Comparison of ENCODE assay signal across 13 mouse cellular contexts in genomic region chr16:90352691-90353090, GRCm38 (mm10). TPM values are rescaled to one million over a fixed set of nuclear protein-coding genes. Genes with fewer than 3 reads are reported as not detected.
A peak's percentile ranks its signal among the peaks of the same experiment; 100 is the strongest.
DNase-seq lines count a peak whose midpoint lies in the region; ATAC-seq and TF ChIP-seq lines count a peak whose summit lies in the region.
"Had no signal": no experiment of that assay in that cellular context is flagged by ENCODE, and none has a peak within 500 bp of the region (broad histone marks: within the 10 kb centered on the region; RNA-seq: fewer than 3 reads in every experiment).

No protein-coding gene starts in this region.

- DNase-seq in left cerebral cortex, adult 2 months (ENCODE audit: extremely low spot score in 1 of 2, low spot score in 2 of 2): no peak
- DNase-seq in left cerebral cortex, postnatal 4 days: no peak
- peak; percentile 30 to 47 for DNase-seq in layer of hippocampus, postnatal 10 days (ENCODE audit: low spot score in 2 of 2)
- DNase-seq in lung, postnatal 4 days: peak; percentile 34 to 79
- no peak for DNase-seq in heart, postnatal 10 days
- DNase-seq in gastrocnemius, postnatal 14 days: no peak
- DNase-seq: cerebellum, adult 11-12 months; heart, postnatal 14 days had no signal

- H3K4me2 ChIP-seq in forebrain, embryonic 15.5 days (replicated peaks): peak overlapping the region; percentile 15; the same call in 1 of the 2 replicates
- H3K4me2 ChIP-seq: intestine, embryonic 15.5 days; limb, embryonic 13.5 days; midbrain, embryonic 12.5 days had no signal

- H3K4me3 ChIP-seq in left cerebral cortex, adult 2 months: no peak overlapping the region
- H3K4me3 ChIP-seq in forebrain, embryonic 15.5 days: no peak overlapping the region
- H3K4me3 ChIP-seq: intestine, embryonic 15.5 days; limb, embryonic 13.5 days; midbrain, embryonic 12.5 days had no signal

- H3K9ac ChIP-seq in forebrain, embryonic 15.5 days (replicated peaks): no peak overlapping the region
- H3K9ac ChIP-seq: intestine, embryonic 15.5 days; limb, embryonic 13.5 days; midbrain, embryonic 12.5 days had no signal

- H3K27ac ChIP-seq in left cerebral cortex, adult 2 months: 0 out of 2 replicates have a peak overlapping the region, but pooled peaks have one; percentile 44
- H3K27ac ChIP-seq in forebrain, embryonic 15.5 days (replicated peaks): peak overlapping the region; percentile 87
- H3K27ac ChIP-seq: intestine, embryonic 15.5 days; limb, embryonic 13.5 days; midbrain, embryonic 12.5 days had no signal

- TF ChIP-seq CTCF in left cerebral cortex, adult 2 months (IDR thresholded peaks at IDR 0.05): no peak

- H3K4me1 ChIP-seq in forebrain, embryonic 15.5 days: peaks cover 22% of the 10 kb centered on the region
- H3K4me1 ChIP-seq: intestine, embryonic 15.5 days had no signal

- 27% methylated on average over 6 of the region's 6 CpGs for WGBS in forebrain, embryonic 15.5 days

- no peaks in the 10 kb centered on the region for H3K36me3 ChIP-seq in forebrain, embryonic 15.5 days
- H3K36me3 ChIP-seq: intestine, embryonic 15.5 days; limb, embryonic 13.5 days; midbrain, embryonic 12.5 days had no signal

- peak; percentile 86 for ATAC-seq in forebrain, embryonic 15.5 days (replicated peaks)
- ATAC-seq: intestine, embryonic 15.5 days had no signal

- intact Hi-C loops in left cerebral cortex, adult 2 months (cut with DNase I): loop anchor here (2.0 kb wide), 1 partner anchor 24 kb away; no protein-coding TSS in a partner anchor
- intact Hi-C loops in left cerebral cortex, postnatal 4 days (cut with DNase I): no loop called here
- intact Hi-C loops in heart, postnatal 10 days (cut with DNase I): no loop called here
- intact Hi-C loops in gastrocnemius, postnatal 14 days (cut with DNase I; ENCODE audit: low total_unique reads): no loop called here

- H3K27me3 ChIP-seq in forebrain, embryonic 15.5 days: no peaks in the 10 kb centered on the region
- H3K27me3 ChIP-seq: intestine, embryonic 15.5 days; limb, embryonic 13.5 days; midbrain, embryonic 12.5 days had no signal

- no peaks in the 10 kb centered on the region for H3K9me3 ChIP-seq in forebrain, embryonic 15.5 days
- H3K9me3 ChIP-seq: intestine, embryonic 15.5 days; limb, embryonic 13.5 days; midbrain, embryonic 12.5 days had no signal

RNA-seq across cellular contexts. Expression of gene Hunk, which starts 33.1 kb away (rescaled TPM):
- total RNA-seq in left cerebral cortex, adult 2 months (2021): 10 to 100 TPM; 14.1 to 27.2 TPM
- 10 to 100 TPM; 12.6 to 15.2 TPM for total RNA-seq in left cerebral cortex, postnatal 4 days (2021)
- 11.8 and 13.6 TPM in 2 replicates for polyA plus RNA-seq in forebrain, embryonic 15.5 days (2015; fragmentation: Nextera tagmentation; extraction: Ambion mirVana)
- 10 to 100 TPM; 28.9 to 32.6 TPM for total RNA-seq in layer of hippocampus, postnatal 10 days (2021)
- 1 to 10 TPM; 3.0 to 4.1 TPM for total RNA-seq in heart, postnatal 10 days (2021)
- total RNA-seq in gastrocnemius, postnatal 14 days (2021): 1 to 10 TPM; 3.1 to 3.7 TPM
- total RNA-seq: MEL had no signal

Comparison
In these comparisons a context has a peak if more than half of its experiments do, and no peak if none do; other contexts are left out.
1. DNase-seq: peak in layer of hippocampus, postnatal 10 days (2 of 2) and lung, postnatal 4 days (2 of 2); none in left cerebral cortex, adult 2 months (0 of 2), left cerebral cortex, postnatal 4 days (single experiment), heart, postnatal 10 days (0 of 2) and gastrocnemius, postnatal 14 days (single experiment).